Mouse (Mus musculus): ENCODE measurements at regions not wholly inside any gene's neighbourhood (a gene's known extent, or its start where the extent isn't known, plus 50 kb on each side); places are given as distances from the start of the nearest gene placed in this dataset.

- H3K4me1 ChIP-seq (ENCODE audit: control insufficient read depth, insufficient read depth, low read length): no peaks in the 10 kb centered on the region
- H3K4me3 ChIP-seq (ENCODE audit: insufficient read depth, low read length): no peak overlapping the region
- H3K27ac ChIP-seq (ENCODE audit: insufficient read depth, low read length): no peak overlapping the region
- TF ChIP-seq CTCF (IDR thresholded peaks at IDR 0.05; ENCODE audit: extremely low read depth, insufficient read depth, low read length): no peak
- TF ChIP-seq POLR2A (IDR thresholded peaks at IDR 0.05; ENCODE audit: extremely low read depth, insufficient read depth, low read length): no peak
Observed at GRCm38 (mm10) chr1:193697001-193697400, 326.9 kb upstream of the Camk1g start.

- Histone ChIP-seq H3K4me3 (ENCODE audit: insufficient read depth, low read length) (no peak overlapping the region), H3K4me1 (ENCODE audit: control insufficient read depth, insufficient read depth, low read length) (no peaks in the 10 kb centered on the region), H3K27ac (ENCODE audit: insufficient read depth, low read length) (no peak overlapping the region)
- TF ChIP-seq CTCF (IDR thresholded peaks at IDR 0.05; ENCODE audit: extremely low read depth, insufficient read depth, low read length): no peak
- TF ChIP-seq POLR2A (IDR thresholded peaks at IDR 0.05; ENCODE audit: extremely low read depth, insufficient read depth, low read length): no peak
Observed at GRCm38 (mm10) chr1:193692991-193693390, 322.9 kb upstream of the Camk1g start.

- Histone ChIP-seq H3K27ac (ENCODE audit: insufficient read depth, low read length) (no peak overlapping the region), H3K4me1 (ENCODE audit: control insufficient read depth, insufficient read depth, low read length) (no peaks in the 10 kb centered on the region), H3K4me3 (ENCODE audit: insufficient read depth, low read length) (no peak overlapping the region)
- TF ChIP-seq CTCF (IDR thresholded peaks at IDR 0.05; ENCODE audit: extremely low read depth, insufficient read depth, low read length) (no peak), POLR2A (IDR thresholded peaks at IDR 0.05; ENCODE audit: extremely low read depth, insufficient read depth, low read length) (no peak)
Observed at GRCm38 (mm10) chr1:193689601-193690000, 319.5 kb upstream of the Camk1g start.

- TF ChIP-seq CTCF (IDR thresholded peaks at IDR 0.05; ENCODE audit: extremely low read depth, insufficient read depth, low read length): no peak
- TF ChIP-seq POLR2A (IDR thresholded peaks at IDR 0.05; ENCODE audit: extremely low read depth, insufficient read depth, low read length): no peak
- Histone ChIP-seq H3K4me3 (ENCODE audit: insufficient read depth, low read length) (no peak overlapping the region), H3K27ac (ENCODE audit: insufficient read depth, low read length) (no peak overlapping the region), H3K4me1 (ENCODE audit: control insufficient read depth, insufficient read depth, low read length) (no peaks in the 10 kb centered on the region)
Observed at GRCm38 (mm10) chr1:193682917-193683316, 312.8 kb upstream of the Camk1g start.

- no peak for TF ChIP-seq CTCF (IDR thresholded peaks at IDR 0.05; ENCODE audit: extremely low read depth, insufficient read depth, low read length)
- no peak for TF ChIP-seq POLR2A (IDR thresholded peaks at IDR 0.05; ENCODE audit: extremely low read depth, insufficient read depth, low read length)
- Histone ChIP-seq H3K27ac (ENCODE audit: insufficient read depth, low read length) (no peak overlapping the region), H3K4me3 (ENCODE audit: insufficient read depth, low read length) (no peak overlapping the region), H3K4me1 (ENCODE audit: control insufficient read depth, insufficient read depth, low read length) (no peaks in the 10 kb centered on the region)
Observed at GRCm38 (mm10) chr1:193678448-193678847, 308.4 kb upstream of the Camk1g start.

GRCm38 (mm10) chr1:193673236-193673830 is 303.2 kb upstream of the Camk1g start:
- H3K27ac ChIP-seq (ENCODE audit: insufficient read depth, low read length): no peak overlapping the region
- TF ChIP-seq CTCF (IDR thresholded peaks at IDR 0.05; ENCODE audit: extremely low read depth, insufficient read depth, low read length) (peak; percentile 35; the same call in 1 of the 2 replicates), POLR2A (IDR thresholded peaks at IDR 0.05; ENCODE audit: extremely low read depth, insufficient read depth, low read length) (no peak)
- peaks cover 5% of the 10 kb centered on the region; the same call in 1 of the 2 replicates for H3K4me1 ChIP-seq (ENCODE audit: control insufficient read depth, insufficient read depth, low read length)
- no peak overlapping the region for H3K4me3 ChIP-seq (ENCODE audit: insufficient read depth, low read length)

GRCm38 (mm10) chr1:193672681-193673080 is 302.6 kb upstream of the Camk1g start:
- H3K4me1 ChIP-seq (ENCODE audit: control insufficient read depth, insufficient read depth, low read length): peaks cover 5% of the 10 kb centered on the region; the same call in 1 of the 2 replicates
- TF ChIP-seq CTCF (IDR thresholded peaks at IDR 0.05; ENCODE audit: extremely low read depth, insufficient read depth, low read length) (no peak), POLR2A (IDR thresholded peaks at IDR 0.05; ENCODE audit: extremely low read depth, insufficient read depth, low read length) (no peak)
- no peak overlapping the region for H3K4me3 ChIP-seq (ENCODE audit: insufficient read depth, low read length)
- H3K27ac ChIP-seq (ENCODE audit: insufficient read depth, low read length): 0 out of 2 replicates have a peak overlapping the region, but pooled peaks have one; percentile 17

GRCm38 (mm10) chr1:193671816-193672254 is 301.7 kb upstream of the Camk1g start:
- peaks cover 5% of the 10 kb centered on the region; the same call in 1 of the 2 replicates for H3K4me1 ChIP-seq (ENCODE audit: control insufficient read depth, insufficient read depth, low read length)
- H3K4me3 ChIP-seq (ENCODE audit: insufficient read depth, low read length): no peak overlapping the region
- no peak overlapping the region for H3K27ac ChIP-seq (ENCODE audit: insufficient read depth, low read length)
- no peak for TF ChIP-seq POLR2A (IDR thresholded peaks at IDR 0.05; ENCODE audit: extremely low read depth, insufficient read depth, low read length)

- TF ChIP-seq POLR2A (IDR thresholded peaks at IDR 0.05; ENCODE audit: extremely low read depth, insufficient read depth, low read length): no peak
- TF ChIP-seq CTCF (IDR thresholded peaks at IDR 0.05; ENCODE audit: extremely low read depth, insufficient read depth, low read length): no peak
- Histone ChIP-seq H3K27ac (ENCODE audit: insufficient read depth, low read length) (no peak overlapping the region), H3K4me1 (ENCODE audit: control insufficient read depth, insufficient read depth, low read length) (peaks cover 5% of the 10 kb centered on the region; the same call in 1 of the 2 replicates)
Observed at GRCm38 (mm10) chr1:193671046-193671445, 300.9 kb upstream of the Camk1g start.

GRCm38 (mm10) chr1:193670008-193670407 is 299.9 kb upstream of the Camk1g start:
- H3K4me1 ChIP-seq (ENCODE audit: control insufficient read depth, insufficient read depth, low read length): peaks cover 5% of the 10 kb centered on the region; the same call in 1 of the 2 replicates
- no peak overlapping the region for H3K27ac ChIP-seq (ENCODE audit: insufficient read depth, low read length)
- TF ChIP-seq POLR2A (IDR thresholded peaks at IDR 0.05; ENCODE audit: extremely low read depth, insufficient read depth, low read length): no peak
- no peak for TF ChIP-seq CTCF (IDR thresholded peaks at IDR 0.05; ENCODE audit: extremely low read depth, insufficient read depth, low read length)
- H3K4me3 ChIP-seq (ENCODE audit: insufficient read depth, low read length): no peak overlapping the region

More at GRCm38 (mm10) chr1:193671046-193671445, 300.9 kb upstream of the Camk1g start:
- H3K4me3 ChIP-seq (ENCODE audit: insufficient read depth, low read length): no peak overlapping the region

Measured in cortical plate, adult 2 months (tissue).